Mouse (Mus musculus): Measurements from ENCODE around the gene Thy1. TPM values are rescaled to one million over a fixed set of nuclear protein-coding genes. Genes with fewer than 3 reads are reported as not detected.

Thy1 gene
- polyA plus RNA-seq, 1 experiment from 2014 or later, result 0.15 TPM

- DNase-seq (ENCODE audit: low spot score), result no peak
- Histone ChIP-seq H3K9me3 (no peaks in the 10 kb centered on the region), H3K27me3 (ENCODE audit: insufficient read depth, poor library complexity, severe bottlenecking) (peaks cover 66% of the 10 kb centered on the region), H3K36me3 (no peaks in the 10 kb centered on the region), H3K4me1 (peaks cover 15% of the 10 kb centered on the region), H3K4me3 (no peak overlapping the region), H3K27ac (no peak overlapping the region)
- 70% methylated on average over 1 of the region's 1 CpGs for WGBS
Observed at GRCm38 (mm10) chr9:44042396-44042680, 846 bp upstream of the Thy1 start.

GRCm38 (mm10) chr9:44043708-44044425 is 683 bp downstream of the Thy1 start:
- H3K36me3 ChIP-seq, result no peaks in the 10 kb centered on the region
- peaks cover 19% of the 10 kb centered on the region for H3K4me1 ChIP-seq
- WGBS, result 2% methylated on average over 23 of the region's 23 CpGs
- H3K27me3 ChIP-seq (ENCODE audit: insufficient read depth, poor library complexity, severe bottlenecking), result peaks cover 81% of the 10 kb centered on the region
- peak overlapping the region; percentile 5; the same call in 1 of the 2 replicates for H3K27ac ChIP-seq
- H3K9me3 ChIP-seq, result no peaks in the 10 kb centered on the region
- no peak for DNase-seq (ENCODE audit: low spot score)
- peak overlapping the region; percentile 56 for H3K4me3 ChIP-seq

- Histone ChIP-seq H3K27me3 (ENCODE audit: insufficient read depth, poor library complexity, severe bottlenecking) (peaks cover 85% of the 10 kb centered on the region), H3K4me3 (no peak overlapping the region)
- WGBS, result 39% methylated on average over 14 of the region's 14 CpGs
Observed at GRCm38 (mm10) chr9:44044426-44045157, 1.4 kb downstream of the Thy1 start.

GRCm38 (mm10) chr9:44045158-44045883 is 2.1 kb downstream of the Thy1 start:
- peaks cover 20% of the 10 kb centered on the region for H3K4me1 ChIP-seq
- H3K27ac ChIP-seq, result no peak overlapping the region
- H3K9me3 ChIP-seq, result no peaks in the 10 kb centered on the region
- 64% methylated on average over 3 of the region's 3 CpGs for WGBS
- peaks cover 87% of the 10 kb centered on the region for H3K27me3 ChIP-seq (ENCODE audit: insufficient read depth, poor library complexity, severe bottlenecking)
- H3K36me3 ChIP-seq, result no peaks in the 10 kb centered on the region
- no peak overlapping the region for H3K4me3 ChIP-seq
- DNase-seq (ENCODE audit: low spot score), result no peak

More at GRCm38 (mm10) chr9:44044426-44045157, 1.4 kb downstream of the Thy1 start:
- Histone ChIP-seq H3K9me3 (no peaks in the 10 kb centered on the region), H3K36me3 (no peaks in the 10 kb centered on the region), H3K4me1 (peaks cover 20% of the 10 kb centered on the region), H3K27ac (no peak overlapping the region)
- no peak for DNase-seq (ENCODE audit: low spot score)

- Histone ChIP-seq H3K4me1 (peaks cover 20% of the 10 kb centered on the region), H3K36me3 (no peaks in the 10 kb centered on the region), H3K4me3 (no peak overlapping the region), H3K27ac (no peak overlapping the region), H3K9me3 (no peaks in the 10 kb centered on the region), H3K27me3 (ENCODE audit: insufficient read depth, poor library complexity, severe bottlenecking) (peaks cover 88% of the 10 kb centered on the region)
- WGBS, result 80% methylated on average over 5 of the region's 5 CpGs
- no peak for DNase-seq (ENCODE audit: low spot score)
Observed at GRCm38 (mm10) chr9:44045884-44046272, 2.7 kb downstream of the Thy1 start.

GRCm38 (mm10) chr9:44046426-44046825 is 3.2 kb downstream of the Thy1 start:
- Histone ChIP-seq H3K9me3 (no peaks in the 10 kb centered on the region), H3K4me1 (peaks cover 20% of the 10 kb centered on the region), H3K36me3 (no peaks in the 10 kb centered on the region), H3K27ac (no peak overlapping the region), H3K4me3 (no peak overlapping the region), H3K27me3 (ENCODE audit: insufficient read depth, poor library complexity, severe bottlenecking) (peaks cover 83% of the 10 kb centered on the region)
- DNase-seq (ENCODE audit: low spot score), result no peak
- 77% methylated on average over 12 of the region's 12 CpGs for WGBS

- no peak overlapping the region for H3K4me3 ChIP-seq
- H3K36me3 ChIP-seq, result no peaks in the 10 kb centered on the region
- no peak overlapping the region for H3K27ac ChIP-seq
- H3K4me1 ChIP-seq, result peaks cover 20% of the 10 kb centered on the region
- H3K9me3 ChIP-seq, result no peaks in the 10 kb centered on the region
- 61% methylated on average over 6 of the region's 6 CpGs for WGBS
- DNase-seq (ENCODE audit: low spot score), result no peak
- H3K27me3 ChIP-seq (ENCODE audit: insufficient read depth, poor library complexity, severe bottlenecking), result peaks cover 76% of the 10 kb centered on the region
Observed at GRCm38 (mm10) chr9:44047071-44047470, 3.9 kb downstream of the Thy1 start.

GRCm38 (mm10) chr9:44047571-44048490 is 4.6 kb downstream of the Thy1 start:
- Histone ChIP-seq H3K4me3 (no peak overlapping the region), H3K9me3 (no peaks in the 10 kb centered on the region), H3K27me3 (ENCODE audit: insufficient read depth, poor library complexity, severe bottlenecking) (peaks cover 69% of the 10 kb centered on the region), H3K36me3 (no peaks in the 10 kb centered on the region), H3K27ac (no peak overlapping the region; the same call in 1 of the 2 replicates), H3K4me1 (peaks cover 18% of the 10 kb centered on the region)
- 65% methylated on average over 14 of the region's 14 CpGs for WGBS
- DNase-seq (ENCODE audit: low spot score), result no peak

- no peak overlapping the region for H3K4me3 ChIP-seq
- DNase-seq (ENCODE audit: low spot score), result no peak
- no peaks in the 10 kb centered on the region for H3K36me3 ChIP-seq
- no peak overlapping the region for H3K27ac ChIP-seq
- H3K4me1 ChIP-seq, result peaks cover 8% of the 10 kb centered on the region
- no peaks in the 10 kb centered on the region for H3K9me3 ChIP-seq
- 63% methylated on average over 15 of the region's 15 CpGs for WGBS
- H3K27me3 ChIP-seq (ENCODE audit: insufficient read depth, poor library complexity, severe bottlenecking), result peaks cover 59% of the 10 kb centered on the region
Observed at GRCm38 (mm10) chr9:44048541-44049380, 5.6 kb downstream of the Thy1 start.

- H3K27me3 ChIP-seq (ENCODE audit: insufficient read depth, poor library complexity, severe bottlenecking), result peaks cover 51% of the 10 kb centered on the region
- no peak for DNase-seq (ENCODE audit: low spot score)
- H3K36me3 ChIP-seq, result no peaks in the 10 kb centered on the region
- H3K4me3 ChIP-seq, result no peak overlapping the region
- H3K9me3 ChIP-seq, result no peaks in the 10 kb centered on the region
- H3K27ac ChIP-seq, result no peak overlapping the region
- 77% methylated on average over 8 of the region's 8 CpGs for WGBS
- H3K4me1 ChIP-seq, result 0 out of 2 replicates have a peak, but pooled peaks cover 5% of the 10 kb centered on the region
Observed at GRCm38 (mm10) chr9:44049381-44050165, 6.4 kb downstream of the Thy1 start.

GRCm38 (mm10) chr9:44052855-44053254 is 9.7 kb downstream of the Thy1 start:
- no peak for DNase-seq (ENCODE audit: low spot score)
- peaks cover 21% of the 10 kb centered on the region for H3K27me3 ChIP-seq (ENCODE audit: insufficient read depth, poor library complexity, severe bottlenecking)
- H3K9me3 ChIP-seq, result no peaks in the 10 kb centered on the region
- no peak overlapping the region for H3K27ac ChIP-seq
- no peak overlapping the region for H3K4me3 ChIP-seq
- no peaks in the 10 kb centered on the region for H3K36me3 ChIP-seq
- WGBS, result 55% methylated on average over 3 of the region's 3 CpGs
- H3K4me1 ChIP-seq, result 0 out of 2 replicates have a peak, but pooled peaks cover 5% of the 10 kb centered on the region

Data from heart, embryonic 10.5 days (tissue).